8 mouse cellular contexts compared by ENCODE assay signal in genomic region chr9:21031896-21032351, GRCm38 (mm10). TPM values are rescaled to one million over a fixed set of nuclear protein-coding genes. Genes with fewer than 3 reads are reported as not detected.
DNase-seq lines count a peak whose midpoint lies in the region; ATAC-seq lines count a peak whose summit lies in the region.

Gene Icam5, plus strand, starts transcription at chr9:21032073.

- H3K27me3 ChIP-seq in heart, embryonic 13.5 days (replicated peaks): peaks cover 88% of the 10 kb centered on the region
- peaks cover 99% of the 10 kb centered on the region for H3K27me3 ChIP-seq in forebrain, embryonic 12.5 days
- peaks cover 81% of the 10 kb centered on the region for H3K27me3 ChIP-seq in kidney, embryonic 15.5 days
- H3K27me3 ChIP-seq in liver, embryonic 11.5 days (replicated peaks; ENCODE audit: control insufficient read depth, insufficient read depth, low read length): peaks cover 53% of the 10 kb centered on the region

- 1% methylated on average over 35 of the region's 35 CpGs for WGBS in heart, embryonic 13.5 days
- under 1% methylated on average over 35 of the region's 35 CpGs for WGBS in forebrain, embryonic 12.5 days
- WGBS in kidney, embryonic 15.5 days: under 1% methylated on average over 35 of the region's 35 CpGs
- under 1% methylated on average over 35 of the region's 35 CpGs for WGBS in liver, embryonic 11.5 days

- H3K4me1 ChIP-seq in heart, embryonic 13.5 days: peaks cover 70% of the 10 kb centered on the region
- peaks cover 59% of the 10 kb centered on the region for H3K4me1 ChIP-seq in forebrain, embryonic 12.5 days
- H3K4me1 ChIP-seq in kidney, embryonic 15.5 days: peaks cover 73% of the 10 kb centered on the region
- H3K4me1 ChIP-seq in liver, embryonic 11.5 days (replicated peaks; ENCODE audit: control insufficient read depth, insufficient read depth, low read length): peaks cover 45% of the 10 kb centered on the region

- intact Hi-C loops in heart, postnatal 36 days (cut with DNase I): loop anchor here (2.0 to 5.0 kb wide), 2 partner anchors 60 to 105 kb away; partner anchors contain the start of genes Gm38431 and Raver1

- no peaks in the 10 kb centered on the region for H3K36me3 ChIP-seq in heart, embryonic 13.5 days
- no peaks in the 10 kb centered on the region for H3K36me3 ChIP-seq in forebrain, embryonic 12.5 days (replicated peaks)
- no peaks in the 10 kb centered on the region for H3K36me3 ChIP-seq in kidney, embryonic 15.5 days
- no peaks in the 10 kb centered on the region for H3K36me3 ChIP-seq in liver, embryonic 11.5 days (ENCODE audit: control insufficient read depth, insufficient read depth, low read length)

- H3K4me3 ChIP-seq in heart, embryonic 13.5 days: peak within 1 kb of the TSS; percentile 60
- H3K4me3 ChIP-seq in forebrain, embryonic 12.5 days (replicated peaks): peak within 1 kb of the TSS; percentile 46
- peak within 1 kb of the TSS; percentile 58 for H3K4me3 ChIP-seq in kidney, embryonic 15.5 days (replicated peaks)
- H3K4me3 ChIP-seq in liver, embryonic 11.5 days (ENCODE audit: low read depth, low read length): peak within 1 kb of the TSS; percentile 65

- H3K27ac ChIP-seq in heart, embryonic 13.5 days (replicated peaks): 0 out of 2 replicates have a peak within 1 kb of the TSS, but pooled peaks have one; percentile 13
- H3K27ac ChIP-seq in forebrain, embryonic 12.5 days: no peak within 1 kb of the TSS
- peak within 1 kb of the TSS; percentile 41; the same call in 1 of the 2 replicates for H3K27ac ChIP-seq in kidney, embryonic 15.5 days
- peak within 1 kb of the TSS; percentile 77 for H3K27ac ChIP-seq in liver, embryonic 11.5 days (ENCODE audit: low read depth, low read length)

- no peak for ATAC-seq in heart, embryonic 13.5 days (ENCODE audit: extremely low read depth, insufficient number of reproducible peaks, low FRiP score, low TSS enrichment)
- peak; percentile 20; the same call in 1 of the 2 replicates for ATAC-seq in forebrain, embryonic 12.5 days (ENCODE audit: low FRiP score)
- 0 out of 2 replicates have a peak, but pooled peaks have one; percentile 0 for ATAC-seq in kidney, embryonic 15.5 days (replicated peaks; ENCODE audit: low FRiP score)
- no peak for ATAC-seq in liver, embryonic 11.5 days (replicated peaks; ENCODE audit: low FRiP score)

- H3K4me2 ChIP-seq in heart, embryonic 13.5 days: peak within 1 kb of the TSS; percentile 98
- H3K4me2 ChIP-seq in forebrain, embryonic 12.5 days: peak within 1 kb of the TSS; percentile 87
- H3K4me2 ChIP-seq in kidney, embryonic 15.5 days: peak within 1 kb of the TSS; percentile 98
- peak within 1 kb of the TSS; percentile 100 for H3K4me2 ChIP-seq in liver, embryonic 11.5 days

- H3K9me3 ChIP-seq in heart, embryonic 13.5 days: no peaks in the 10 kb centered on the region
- H3K9me3 ChIP-seq in forebrain, embryonic 12.5 days: no peaks in the 10 kb centered on the region
- no peaks in the 10 kb centered on the region for H3K9me3 ChIP-seq in kidney, embryonic 15.5 days (replicated peaks)
- H3K9me3 ChIP-seq in liver, embryonic 11.5 days (ENCODE audit: control insufficient read depth, low read length): no peaks in the 10 kb centered on the region

- peak within 1 kb of the TSS; percentile 78 for H3K9ac ChIP-seq in heart, embryonic 13.5 days
- peak within 1 kb of the TSS; percentile 45; the same call in 1 of the 2 replicates for H3K9ac ChIP-seq in forebrain, embryonic 12.5 days
- H3K9ac ChIP-seq in kidney, embryonic 15.5 days: peak within 1 kb of the TSS; percentile 25
- peak within 1 kb of the TSS; percentile 48 for H3K9ac ChIP-seq in liver, embryonic 11.5 days (ENCODE audit: low read depth, low read length)

- DNase-seq in heart, postnatal 36 days: no peak
- DNase-seq in Muller cell, postnatal 12 days (ENCODE audit: inconsistent ontology term): peak; percentile 59
- no peak for DNase-seq in liver, embryonic 11.5 days (ENCODE audit: low spot score)
- peak; percentile 90 for DNase-seq in right cerebral cortex, postnatal 25 days
- DNase-seq in gastrocnemius, postnatal 10 days: no peak

RNA-seq across cellular contexts. Expression of gene Icam5, which starts in this region (rescaled TPM):
- polyA plus RNA-seq in heart, embryonic 13.5 days (2015; fragmentation: Nextera tagmentation; extraction: Ambion mirVana): 0.04 and 0.05 TPM in 2 replicates
- total RNA-seq in heart, postnatal 36 days (2021): not detected
- 0.13 TPM in 2 replicates for polyA plus RNA-seq in forebrain, embryonic 12.5 days (2016; fragmentation: Nextera tagmentation; extraction: Ambion mirVana)
- 0.18 and 0.38 TPM in 2 replicates for polyA plus RNA-seq in kidney, embryonic 15.5 days (2015; fragmentation: Nextera tagmentation; extraction: Ambion mirVana)
- polyA plus RNA-seq in liver, embryonic 11.5 days (2014; fragmentation: Nextera tagmentation; extraction: Ambion mirVana): 0.37 and 0.44 TPM in 2 replicates
- under 1 TPM; 0.14 to 0.25 TPM for total RNA-seq in gastrocnemius, postnatal 10 days (2021)

Comparison
In these comparisons a context has a peak if more than half of its experiments do, and no peak if none do; other contexts are left out.
1. Peak in ATAC-seq, H3K4me3 ChIP-seq, H3K9ac ChIP-seq and H3K4me2 ChIP-seq in forebrain, embryonic 12.5 days; RNA of the gene not detected or under 1 TPM.
2. Peak in ATAC-seq, H3K4me3 ChIP-seq, H3K27ac ChIP-seq, H3K9ac ChIP-seq and H3K4me2 ChIP-seq in kidney, embryonic 15.5 days; RNA of the gene not detected or under 1 TPM.
3. H3K9ac ChIP-seq: peak in every context shown above with its lines; median percentile 78 in heart, embryonic 13.5 days; 48 in liver, embryonic 11.5 days; 45 in forebrain, embryonic 12.5 days; 25 in kidney, embryonic 15.5 days.
4. DNase-seq: peak in Muller cell, postnatal 12 days (single experiment) and right cerebral cortex, postnatal 25 days (single experiment); none in heart, postnatal 36 days (0 of 2), liver, embryonic 11.5 days (single experiment) and gastrocnemius, postnatal 10 days (single experiment).
5. Peak in every context shown above with its lines, with median percentiles within 50 percentile points of each other: H3K4me2 ChIP-seq and H3K4me3 ChIP-seq.